Mouse (Mus musculus) liver, embryonic 14.5 days (tissue): ENCODE data around the gene Spag16.
"Not testable (repeated sequence)": the region's sequence is repeated elsewhere in the genome, so short reads cannot be mapped to it uniquely, and the experiment has no call there.

Experiments used
- CTCF ChIP-seq: IDR thresholded peaks from 2 replicates; pipeline ENCODE4 v1.5.1; 2016; ENCODE audit warnings: antibody characterized with exemption, low read depth, control low read depth
- EP300 ChIP-seq: IDR thresholded peaks from 2 replicates; pipeline ENCODE4 v1.6.1; 2016; ENCODE audit warnings: antibody characterized with exemption, low read depth

- TF ChIP-seq CTCF, EP300: not testable (repeated sequence)
Measured at GRCm38 (mm10) chr1:69825635-69826034, 1.1 kb upstream of the Spag16 start.
